Mouse (Mus musculus) bone marrow, adult 2 months (tissue): Measurements from ENCODE around the gene Kcnk5.

ENCODE experiments used
- CTCF ChIP-seq: fragments of 200-500 bp; IDR thresholded peaks from 2 replicates; pipeline ENCODE4 v1.5.1; 2011; ENCODE audit warnings: low read length, control low read depth; ENCODE audit not compliant: control insufficient read depth, insufficient read depth
- POLR2A ChIP-seq: fragments of 200-500 bp; IDR thresholded peaks from 2 replicates; pipeline ENCODE4 v1.6.1; 2011; ENCODE audit warnings: low read depth, mild to moderate bottlenecking, control low read depth, low read length, borderline replicate concordance; ENCODE audit not compliant: control insufficient read depth

GRCm38 (mm10) chr14:20178593-20178992 lies 3.0 kb downstream of the Kcnk5 start:
- TF ChIP-seq POLR2A (no peak), CTCF (no peak)
